Mouse (Mus musculus): ENCODE measurements at regions not wholly inside any gene's neighbourhood (a gene's known extent, or its start where the extent isn't known, plus 50 kb on each side); places are given as distances from the start of the nearest gene placed in this dataset.

- no peak overlapping the region for H3K4me3 ChIP-seq (ENCODE audit: low read depth, low read length)
- no peaks in the 10 kb centered on the region for H3K9me3 ChIP-seq (ENCODE audit: low read depth, low read length)
- no peak overlapping the region for H3K27ac ChIP-seq (ENCODE audit: low read depth)
- ATAC-seq (ENCODE audit: insufficient read depth) (no peak), DNase-seq (peak; percentile 36)
- H3K27me3 ChIP-seq (ENCODE audit: insufficient read depth, low read length) = no peaks in the 10 kb centered on the region
- no peak for TF ChIP-seq CTCF (IDR thresholded peaks at IDR 0.05; ENCODE audit: low read depth)
- no peaks in the 10 kb centered on the region for H3K36me3 ChIP-seq (ENCODE audit: insufficient read depth)
- WGBS = 48% methylated on average over 8 of the region's 8 CpGs
- no peak overlapping the region for H3K9ac ChIP-seq
- peaks cover 9% of the 10 kb centered on the region for H3K4me1 ChIP-seq (ENCODE audit: insufficient read depth)
- no peak overlapping the region for H3K4me2 ChIP-seq
Measured at GRCm38 (mm10) chr13:37531512-37532183, 186.6 kb downstream of the Ly86 start.

DNA sequence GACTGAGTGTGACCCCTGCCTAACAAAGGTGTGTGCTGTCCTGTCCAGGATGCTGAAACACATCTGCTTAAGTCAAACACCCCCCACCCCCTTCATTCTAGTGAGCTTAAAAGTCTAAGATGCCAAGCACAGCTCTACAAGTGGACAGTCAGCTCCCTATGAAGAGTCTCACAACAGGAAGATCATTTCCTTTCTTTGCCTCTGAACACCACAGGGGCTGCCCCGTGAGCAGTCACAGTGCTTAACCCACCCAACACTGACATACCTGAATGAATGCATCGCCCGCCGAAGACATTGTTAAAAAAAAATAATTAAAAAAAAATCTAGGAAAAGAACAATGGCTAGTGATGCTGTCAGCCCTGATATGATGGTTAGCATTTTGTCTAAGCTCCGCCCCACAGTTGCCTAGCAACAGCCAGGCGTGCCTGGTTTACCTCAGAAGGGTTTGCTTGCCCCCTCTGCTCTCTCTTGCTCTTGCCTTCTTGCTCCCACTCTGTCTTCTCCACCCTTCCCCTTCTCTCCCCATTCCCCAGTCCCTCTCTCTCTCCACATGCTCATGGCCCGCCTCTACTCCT, 187.7 kb downstream of the Ly86 start:
- DNase-seq (peak; percentile 46), ATAC-seq (ENCODE audit: insufficient read depth) (no peak)
- no peaks in the 10 kb centered on the region for H3K27me3 ChIP-seq (ENCODE audit: insufficient read depth, low read length)
- 73% methylated on average over 7 of the region's 7 CpGs for WGBS
- H3K9me3 ChIP-seq (ENCODE audit: low read depth, low read length) = no peaks in the 10 kb centered on the region
- no peaks in the 10 kb centered on the region for H3K36me3 ChIP-seq (ENCODE audit: insufficient read depth)
- peaks cover 9% of the 10 kb centered on the region for H3K4me1 ChIP-seq (ENCODE audit: insufficient read depth)
- H3K27ac ChIP-seq (ENCODE audit: low read depth) = no peak overlapping the region
- TF ChIP-seq CTCF (IDR thresholded peaks at IDR 0.05; ENCODE audit: low read depth) = no peak
- no peak overlapping the region for H3K9ac ChIP-seq
- H3K4me2 ChIP-seq = no peak overlapping the region
- H3K4me3 ChIP-seq (ENCODE audit: low read depth, low read length) = no peak overlapping the region

DNA sequence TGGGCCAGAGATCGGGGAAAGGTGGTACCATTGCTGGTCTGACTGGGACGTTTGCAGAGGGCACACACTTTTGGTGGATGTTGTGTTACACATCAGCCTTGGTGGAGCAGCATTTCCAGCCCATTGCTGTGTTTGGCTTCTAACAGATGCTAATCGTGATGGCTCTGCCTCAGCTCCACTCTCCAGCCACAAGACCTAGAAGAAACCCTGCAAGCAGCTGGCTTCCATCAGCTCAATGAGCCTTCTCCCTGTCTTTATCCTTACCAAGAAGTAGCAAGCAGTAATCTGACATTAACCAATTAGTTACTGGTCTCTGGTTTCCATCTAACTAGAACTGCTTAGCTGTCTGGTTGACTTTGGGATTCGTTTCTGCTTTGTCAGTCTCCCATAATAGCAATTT, 188.8 kb downstream of the Ly86 start:
- Histone ChIP-seq H3K4me2 (no peak overlapping the region), H3K9ac (no peak overlapping the region), H3K27me3 (ENCODE audit: insufficient read depth, low read length) (no peaks in the 10 kb centered on the region), H3K27ac (ENCODE audit: low read depth) (no peak overlapping the region), H3K36me3 (ENCODE audit: insufficient read depth) (no peaks in the 10 kb centered on the region), H3K4me1 (ENCODE audit: insufficient read depth) (peaks cover 9% of the 10 kb centered on the region), H3K4me3 (ENCODE audit: low read depth, low read length) (no peak overlapping the region), H3K9me3 (ENCODE audit: low read depth, low read length) (no peaks in the 10 kb centered on the region)
- DNase-seq (peak; percentile 50), ATAC-seq (ENCODE audit: insufficient read depth) (no peak)
- WGBS = 58% methylated on average over 4 of the region's 4 CpGs
- no peak for TF ChIP-seq CTCF (IDR thresholded peaks at IDR 0.05; ENCODE audit: low read depth)

GRCm38 (mm10) chr13:37537330-37537729, 192.3 kb downstream of the Ly86 start:
- WGBS = 60% methylated on average over 6 of the region's 6 CpGs
- Histone ChIP-seq H3K4me3 (ENCODE audit: low read depth, low read length) (no peak overlapping the region), H3K9me3 (ENCODE audit: low read depth, low read length) (no peaks in the 10 kb centered on the region), H3K4me2 (no peak overlapping the region), H3K27ac (ENCODE audit: low read depth) (0 out of 2 replicates have a peak overlapping the region, but pooled peaks have one; percentile 9), H3K9ac (no peak overlapping the region), H3K4me1 (ENCODE audit: insufficient read depth) (peaks cover 6% of the 10 kb centered on the region), H3K27me3 (ENCODE audit: insufficient read depth, low read length) (no peaks in the 10 kb centered on the region), H3K36me3 (ENCODE audit: insufficient read depth) (no peaks in the 10 kb centered on the region)
- DNase-seq = peak; percentile 40
- ATAC-seq (ENCODE audit: insufficient read depth) = no peak
- TF ChIP-seq CTCF (IDR thresholded peaks at IDR 0.05; ENCODE audit: low read depth) = no peak

DNA sequence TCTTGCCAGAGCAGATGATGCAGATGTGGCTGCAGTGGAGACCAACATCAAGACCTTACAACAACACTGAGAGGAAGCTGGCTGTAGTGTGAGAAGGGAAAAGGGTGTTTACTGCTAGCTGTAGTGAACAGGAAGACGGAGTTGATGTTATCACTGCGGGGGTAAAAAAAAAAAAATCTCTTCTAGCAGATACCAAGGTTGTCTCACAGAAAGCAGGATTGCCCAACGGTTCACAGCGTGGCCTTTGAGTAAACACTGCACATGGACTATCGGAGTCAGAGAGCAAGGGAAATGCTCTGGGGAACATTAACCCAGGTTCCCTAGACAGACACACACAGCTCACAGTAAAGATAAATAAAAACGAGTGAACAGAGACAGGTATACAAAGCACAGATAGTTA, 192.8 kb downstream of the Ly86 start:
- ATAC-seq (ENCODE audit: insufficient read depth) (no peak), DNase-seq (peak; percentile 38)
- Histone ChIP-seq H3K9me3 (ENCODE audit: low read depth, low read length) (no peaks in the 10 kb centered on the region), H3K4me1 (ENCODE audit: insufficient read depth) (0 out of 2 replicates have a peak, but pooled peaks cover 3% of the 10 kb centered on the region), H3K27me3 (ENCODE audit: insufficient read depth, low read length) (no peaks in the 10 kb centered on the region), H3K4me3 (ENCODE audit: low read depth, low read length) (no peak overlapping the region), H3K4me2 (no peak overlapping the region), H3K9ac (no peak overlapping the region), H3K27ac (ENCODE audit: low read depth) (0 out of 2 replicates have a peak overlapping the region, but pooled peaks have one; percentile 9), H3K36me3 (ENCODE audit: insufficient read depth) (no peaks in the 10 kb centered on the region)
- no peak for TF ChIP-seq CTCF (IDR thresholded peaks at IDR 0.05; ENCODE audit: low read depth)
- 25% methylated on average over 6 of the region's 6 CpGs for WGBS

DNA sequence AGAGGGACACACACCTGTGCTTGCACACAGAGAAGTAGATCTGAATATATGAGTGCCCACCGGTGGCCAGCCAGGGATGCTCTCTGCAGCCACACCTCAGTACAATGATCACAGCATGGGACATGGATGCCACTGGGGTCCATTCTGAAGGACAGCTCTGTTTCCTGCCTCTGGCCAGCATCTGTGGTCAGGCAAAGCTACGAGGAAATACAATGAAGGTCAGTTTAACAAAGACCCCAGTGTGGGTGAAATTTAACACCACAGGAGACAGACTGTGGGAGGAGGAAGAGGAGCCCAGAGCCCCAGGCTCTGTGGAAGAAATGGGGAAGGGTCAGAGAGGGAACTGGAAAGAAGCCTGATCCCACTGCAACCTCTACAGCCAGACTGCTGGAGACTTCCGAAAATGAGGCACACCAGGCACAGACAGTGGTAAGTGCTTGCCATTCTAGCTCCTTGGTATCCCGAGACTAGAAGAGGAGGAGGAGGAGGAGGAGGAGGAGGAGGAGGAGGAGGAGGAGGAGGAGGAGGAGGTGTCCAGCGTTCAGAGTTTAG, 196.0 kb downstream of the Ly86 start:
- no peak overlapping the region for H3K4me3 ChIP-seq (ENCODE audit: low read depth, low read length)
- no peak for DNase-seq
- H3K36me3 ChIP-seq (ENCODE audit: insufficient read depth) = no peaks in the 10 kb centered on the region
- H3K9me3 ChIP-seq (ENCODE audit: low read depth, low read length) = no peaks in the 10 kb centered on the region
- ATAC-seq (ENCODE audit: insufficient read depth) = 0 out of 2 replicates have a peak, but pooled peaks have one; percentile 40
- no peaks in the 10 kb centered on the region for H3K27me3 ChIP-seq (ENCODE audit: insufficient read depth, low read length)
- no peak overlapping the region for H3K4me2 ChIP-seq
- 24% methylated on average over 4 of the region's 5 CpGs for WGBS
- peak overlapping the region; percentile 44; the same call in 1 of the 2 replicates for H3K27ac ChIP-seq (ENCODE audit: low read depth)
- 0 out of 2 replicates have a peak, but pooled peaks cover 1% of the 10 kb centered on the region for H3K4me1 ChIP-seq (ENCODE audit: insufficient read depth)
- H3K9ac ChIP-seq = no peak overlapping the region
- TF ChIP-seq CTCF (IDR thresholded peaks at IDR 0.05; ENCODE audit: low read depth) = no peak

- H3K4me1 ChIP-seq (ENCODE audit: insufficient read depth) = 0 out of 2 replicates have a peak, but pooled peaks cover 4% of the 10 kb centered on the region
- H3K36me3 ChIP-seq (ENCODE audit: insufficient read depth) = no peaks in the 10 kb centered on the region
- no peak overlapping the region for H3K4me3 ChIP-seq (ENCODE audit: low read depth, low read length)
- peak; percentile 80 for TF ChIP-seq CTCF (IDR thresholded peaks at IDR 0.05; ENCODE audit: low read depth)
- no peaks in the 10 kb centered on the region for H3K9me3 ChIP-seq (ENCODE audit: low read depth, low read length)
- WGBS = 6% methylated on average over 6 of the region's 6 CpGs
- 0 out of 2 replicates have a peak overlapping the region, but pooled peaks have one; percentile 21 for H3K4me2 ChIP-seq
- no peaks in the 10 kb centered on the region for H3K27me3 ChIP-seq (ENCODE audit: insufficient read depth, low read length)
- no peak overlapping the region for H3K27ac ChIP-seq (ENCODE audit: low read depth)
- peak; percentile 87 for DNase-seq
- peak; percentile 78 for ATAC-seq (ENCODE audit: insufficient read depth)
- H3K9ac ChIP-seq = no peak overlapping the region
Measured at GRCm38 (mm10) chr13:37541674-37542073, 196.7 kb downstream of the Ly86 start.
